Mouse (Mus musculus): ENCODE measurements around the gene Golph3. TPM values are rescaled to one million over a fixed set of nuclear protein-coding genes. Genes with fewer than 3 reads are reported as not detected.

Golph3 gene
- polyA plus RNA-seq, 1 experiment from 2014 or later, result 68.7 TPM

DNA sequence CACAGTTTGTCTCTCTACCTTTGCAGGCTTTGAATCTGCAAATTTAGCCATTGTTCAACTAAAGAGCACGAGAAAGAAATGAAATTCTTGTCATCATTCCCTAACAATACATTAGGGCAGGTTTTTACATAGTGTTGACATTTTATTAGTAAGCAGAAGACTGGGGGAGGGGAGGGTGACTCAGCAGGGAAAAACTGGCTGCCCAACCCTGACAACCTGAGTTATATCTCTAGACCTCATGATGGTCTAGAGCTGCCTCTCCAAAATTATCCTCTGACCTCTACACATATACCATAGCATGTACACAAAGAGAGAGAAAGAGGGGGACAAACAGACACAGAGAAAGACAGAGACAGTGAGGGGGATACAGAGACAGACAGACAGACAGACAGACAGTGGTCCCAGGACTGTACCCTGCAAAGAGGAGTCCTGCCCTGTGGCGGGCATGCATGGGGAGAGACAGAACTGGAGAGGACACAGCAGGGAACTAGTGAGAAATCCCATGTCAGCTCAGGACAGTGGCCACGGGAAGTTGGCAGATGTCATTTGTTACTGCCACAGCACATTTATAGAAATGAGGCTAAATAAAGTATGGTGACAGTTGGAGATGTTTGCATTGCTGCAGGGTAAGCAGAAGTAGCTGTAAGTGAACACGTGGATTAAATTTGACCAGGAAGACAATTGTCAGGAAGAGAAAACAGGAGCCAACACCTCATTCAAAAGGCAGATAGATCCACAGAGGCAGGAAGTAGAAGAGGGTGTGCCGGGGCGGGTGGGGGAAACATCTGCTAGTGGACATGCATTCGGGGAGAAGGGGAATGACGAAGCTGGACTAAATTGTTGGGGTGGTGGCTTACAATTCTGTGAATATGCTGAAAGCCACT lies 14.8 kb upstream of the Golph3 start:
- Histone ChIP-seq H3K27me3 (ENCODE audit: poor library complexity, severe bottlenecking) (no peaks in the 10 kb centered on the region), H3K9me3 (no peaks in the 10 kb centered on the region), H3K4me1 (no peaks in the 10 kb centered on the region), H3K36me3 (replicated peaks) (no peaks in the 10 kb centered on the region), H3K4me3 (no peak overlapping the region), H3K27ac (0 out of 2 replicates have a peak overlapping the region, but pooled peaks have one; percentile 4)
- WGBS, result 78% methylated on average over 8 of the region's 8 CpGs
- no peak for DNase-seq (ENCODE audit: extremely low spot score, low spot score)

GRCm38 (mm10) chr15:12307114-12307513 lies 14.1 kb upstream of the Golph3 start:
- Histone ChIP-seq H3K4me1 (no peaks in the 10 kb centered on the region), H3K27ac (no peak overlapping the region), H3K4me3 (no peak overlapping the region), H3K27me3 (ENCODE audit: poor library complexity, severe bottlenecking) (no peaks in the 10 kb centered on the region), H3K36me3 (replicated peaks) (no peaks in the 10 kb centered on the region), H3K9me3 (no peaks in the 10 kb centered on the region)
- 82% methylated on average over 4 of the region's 4 CpGs for WGBS
- no peak for DNase-seq (ENCODE audit: extremely low spot score, low spot score)

DNA sequence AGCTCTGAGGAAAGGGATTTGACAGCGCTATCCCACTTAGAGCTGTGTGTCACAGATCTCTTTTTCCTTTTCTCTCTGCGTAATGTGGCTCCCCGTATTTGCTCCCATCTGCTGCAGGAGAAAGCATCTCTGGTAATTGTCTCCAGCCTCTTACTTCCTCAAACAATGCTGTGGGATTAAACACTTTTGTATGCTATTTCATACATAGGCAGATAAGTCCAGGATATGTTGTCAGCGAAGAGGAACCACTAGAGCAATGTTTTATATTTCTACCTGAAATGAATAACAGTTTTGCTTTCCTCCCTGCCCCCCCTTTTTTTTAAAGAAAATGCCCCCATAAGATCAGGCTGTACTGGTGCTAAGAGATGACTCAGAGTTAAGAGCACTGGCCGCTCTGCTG lies 12.7 kb upstream of the Golph3 start:
- H3K4me1 ChIP-seq, result peaks cover 4% of the 10 kb centered on the region; the same call in 1 of the 2 replicates
- H3K27me3 ChIP-seq (ENCODE audit: poor library complexity, severe bottlenecking), result no peaks in the 10 kb centered on the region
- WGBS, result 87% methylated on average over 5 of the region's 5 CpGs
- H3K27ac ChIP-seq, result no peak overlapping the region
- H3K36me3 ChIP-seq (replicated peaks), result no peaks in the 10 kb centered on the region
- DNase-seq (ENCODE audit: extremely low spot score, low spot score), result no peak
- no peak overlapping the region for H3K4me3 ChIP-seq
- H3K9me3 ChIP-seq, result no peaks in the 10 kb centered on the region

DNA sequence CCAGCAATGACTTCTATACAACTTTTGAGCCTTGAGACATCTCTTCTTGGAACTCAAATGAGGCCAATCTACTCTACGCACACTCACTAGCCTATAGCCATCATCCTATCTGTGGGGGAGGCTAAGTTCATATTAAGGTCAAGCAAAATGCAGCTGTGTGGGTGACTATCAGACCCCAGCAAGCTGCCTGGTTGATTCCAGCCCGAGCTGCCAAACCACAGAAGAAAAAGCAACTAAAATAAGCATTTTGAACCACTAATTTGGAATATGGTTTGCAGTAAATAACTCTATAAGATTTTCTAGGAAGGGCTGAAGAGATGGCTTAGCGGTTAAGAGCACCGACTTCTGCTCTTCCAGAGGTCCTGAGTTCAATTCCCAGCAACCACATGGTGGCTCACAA lies 10.6 kb upstream of the Golph3 start:
- no peak overlapping the region for H3K27ac ChIP-seq
- peaks cover 4% of the 10 kb centered on the region; the same call in 1 of the 2 replicates for H3K4me1 ChIP-seq
- DNase-seq (ENCODE audit: extremely low spot score, low spot score), result no peak
- no peaks in the 10 kb centered on the region for H3K27me3 ChIP-seq (ENCODE audit: poor library complexity, severe bottlenecking)
- H3K9me3 ChIP-seq, result no peaks in the 10 kb centered on the region
- no peak overlapping the region for H3K4me3 ChIP-seq
- WGBS, result 92% methylated on average over 4 of the region's 4 CpGs
- H3K36me3 ChIP-seq (replicated peaks), result no peaks in the 10 kb centered on the region

DNA sequence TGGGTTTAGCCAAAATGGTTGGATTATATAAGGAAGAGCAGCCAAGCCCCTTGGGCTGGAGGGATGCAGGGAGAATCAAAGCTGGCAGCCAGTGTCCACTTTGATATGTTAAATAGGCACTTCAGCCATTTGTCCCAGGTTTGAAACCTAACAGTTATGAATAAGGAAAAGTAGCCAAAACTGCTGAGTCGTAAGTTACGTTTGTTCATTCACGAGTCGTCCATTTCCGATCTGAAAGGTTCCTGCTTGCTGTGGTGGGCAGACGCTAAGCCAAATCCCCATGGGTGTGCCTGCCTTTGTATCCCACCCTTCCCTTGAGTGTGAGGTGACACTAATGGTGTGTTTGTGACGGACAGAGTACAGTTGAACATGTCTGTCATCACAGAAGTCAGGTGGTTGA lies 9.8 kb upstream of the Golph3 start:
- Histone ChIP-seq H3K27me3 (ENCODE audit: poor library complexity, severe bottlenecking) (no peaks in the 10 kb centered on the region), H3K27ac (no peak overlapping the region), H3K4me1 (peaks cover 4% of the 10 kb centered on the region; the same call in 1 of the 2 replicates), H3K9me3 (no peaks in the 10 kb centered on the region), H3K4me3 (no peak overlapping the region), H3K36me3 (replicated peaks) (no peaks in the 10 kb centered on the region)
- WGBS, result 92% methylated on average over 7 of the region's 7 CpGs
- DNase-seq (ENCODE audit: extremely low spot score, low spot score), result no peak

DNA sequence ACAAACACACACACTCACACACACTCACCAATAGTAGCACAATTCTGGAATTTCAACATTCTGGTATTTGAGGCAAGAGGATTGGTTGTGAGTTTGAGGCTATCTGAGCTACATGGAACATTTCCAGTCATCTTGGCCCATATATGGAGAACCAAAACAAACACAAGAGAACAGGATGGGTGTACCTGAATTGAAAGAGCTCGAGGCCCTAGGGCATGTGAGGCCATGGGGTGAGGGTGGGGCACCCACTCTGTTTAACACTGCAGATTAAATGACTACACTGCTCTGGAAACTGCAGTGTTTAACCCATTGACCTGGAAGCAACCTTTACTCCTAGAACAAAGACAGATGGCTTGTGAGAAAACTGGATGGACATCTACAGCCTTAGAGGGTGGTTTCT lies 8.0 kb upstream of the Golph3 start:
- Histone ChIP-seq H3K4me3 (no peak overlapping the region), H3K9me3 (no peaks in the 10 kb centered on the region), H3K4me1 (peaks cover 4% of the 10 kb centered on the region; the same call in 1 of the 2 replicates), H3K27ac (no peak overlapping the region), H3K36me3 (replicated peaks) (no peaks in the 10 kb centered on the region), H3K27me3 (ENCODE audit: poor library complexity, severe bottlenecking) (no peaks in the 10 kb centered on the region)
- 35% methylated on average over 1 of the region's 1 CpGs for WGBS
- no peak for DNase-seq (ENCODE audit: extremely low spot score, low spot score)

DNA sequence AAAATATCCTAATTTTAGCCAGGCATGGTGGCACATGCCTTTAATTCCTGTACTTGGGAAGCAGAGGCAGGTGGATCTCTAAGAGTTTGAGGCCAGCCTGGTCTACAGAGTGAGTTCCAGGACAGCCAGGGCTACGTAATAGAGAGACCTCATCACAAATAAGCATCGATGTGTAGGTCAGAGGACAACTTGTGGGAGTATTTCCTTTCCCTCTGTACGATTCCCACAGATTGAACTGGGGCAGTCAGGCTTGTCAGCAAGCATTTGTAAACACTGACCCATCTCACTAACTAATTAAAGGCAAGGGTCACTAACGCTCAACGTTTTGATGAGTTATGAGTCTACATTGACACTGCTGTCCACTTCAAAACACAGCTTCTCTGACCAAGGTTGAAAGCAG lies 6.7 kb upstream of the Golph3 start:
- Histone ChIP-seq H3K36me3 (replicated peaks) (no peaks in the 10 kb centered on the region), H3K27me3 (ENCODE audit: poor library complexity, severe bottlenecking) (peaks cover 13% of the 10 kb centered on the region), H3K9me3 (no peaks in the 10 kb centered on the region), H3K4me3 (no peak overlapping the region), H3K4me1 (peaks cover 4% of the 10 kb centered on the region; the same call in 1 of the 2 replicates), H3K27ac (no peak overlapping the region)
- no peak for DNase-seq (ENCODE audit: extremely low spot score, low spot score)
- 92% methylated on average over 5 of the region's 5 CpGs for WGBS

- Histone ChIP-seq H3K36me3 (replicated peaks) (no peaks in the 10 kb centered on the region), H3K27ac (no peak overlapping the region), H3K27me3 (ENCODE audit: poor library complexity, severe bottlenecking) (peaks cover 20% of the 10 kb centered on the region), H3K9me3 (no peaks in the 10 kb centered on the region), H3K4me3 (no peak overlapping the region), H3K4me1 (peaks cover 14% of the 10 kb centered on the region)
- 82% methylated on average over 2 of the region's 2 CpGs for WGBS
- DNase-seq (ENCODE audit: extremely low spot score, low spot score), result no peak
These were observed 5.3 kb upstream of the Golph3 start for GRCm38 (mm10) chr15:12315996-12316395.

DNA sequence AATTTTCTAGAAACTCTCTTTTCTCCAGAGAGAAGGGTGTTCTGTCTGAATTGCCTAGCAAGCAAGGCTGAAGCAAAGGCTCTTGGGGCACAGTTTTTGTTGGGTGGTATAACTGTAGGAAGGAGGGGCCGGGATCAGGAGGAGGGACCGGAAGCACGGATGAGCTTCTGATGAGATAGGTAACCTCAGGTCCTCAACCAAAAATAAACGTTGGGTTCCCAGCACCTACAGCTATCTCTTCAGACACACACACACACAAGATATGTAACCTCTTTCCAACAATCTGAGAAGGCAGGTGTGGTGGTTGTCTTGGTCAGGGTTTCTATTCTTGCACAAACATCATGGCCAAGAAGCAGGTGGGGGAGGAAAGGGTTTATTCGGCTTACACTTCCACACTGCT lies 4.0 kb upstream of the Golph3 start:
- Histone ChIP-seq H3K27ac (no peak overlapping the region), H3K4me3 (no peak overlapping the region), H3K36me3 (replicated peaks) (no peaks in the 10 kb centered on the region), H3K9me3 (no peaks in the 10 kb centered on the region), H3K4me1 (peaks cover 14% of the 10 kb centered on the region), H3K27me3 (ENCODE audit: poor library complexity, severe bottlenecking) (peaks cover 20% of the 10 kb centered on the region)
- WGBS, result 81% methylated on average over 5 of the region's 5 CpGs
- DNase-seq (ENCODE audit: extremely low spot score, low spot score), result no peak

DNA sequence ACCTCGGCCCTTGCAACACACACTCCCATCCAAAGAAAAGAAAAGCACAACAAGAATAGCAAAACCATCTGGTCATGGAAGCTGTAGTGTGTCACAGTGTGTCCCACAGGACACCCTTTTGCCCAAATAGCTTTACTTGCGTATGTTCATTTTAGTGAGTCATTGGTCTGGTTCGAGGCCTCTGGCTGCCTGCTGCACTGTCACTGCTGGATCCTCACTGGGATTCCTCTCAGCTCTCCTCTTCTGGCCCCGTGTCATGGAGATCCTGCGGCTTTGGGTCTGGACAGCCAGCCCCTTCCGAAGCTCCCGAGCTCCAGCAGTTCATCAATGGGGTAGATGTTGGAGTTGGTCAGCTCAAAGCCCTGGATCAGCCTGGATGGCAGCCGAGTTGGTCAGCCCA lies 2.8 kb upstream of the Golph3 start:
- Histone ChIP-seq H3K4me1 (peaks cover 21% of the 10 kb centered on the region), H3K9me3 (no peaks in the 10 kb centered on the region), H3K36me3 (replicated peaks) (no peaks in the 10 kb centered on the region), H3K27ac (no peak overlapping the region), H3K4me3 (no peak overlapping the region), H3K27me3 (ENCODE audit: poor library complexity, severe bottlenecking) (peaks cover 20% of the 10 kb centered on the region)
- no peak for DNase-seq (ENCODE audit: extremely low spot score, low spot score)
- 87% methylated on average over 8 of the region's 8 CpGs for whole genome bisulfite sequencing

GRCm38 (mm10) chr15:12319889-12320288 lies 1.4 kb upstream of the Golph3 start:
- WGBS, result 43% methylated on average over 5 of the region's 5 CpGs
- no peaks in the 10 kb centered on the region for H3K9me3 ChIP-seq
- H3K36me3 ChIP-seq (replicated peaks), result peaks cover 8% of the 10 kb centered on the region; the same call in 1 of the 2 replicates
- peaks cover 35% of the 10 kb centered on the region for H3K4me1 ChIP-seq
- H3K27me3 ChIP-seq (ENCODE audit: poor library complexity, severe bottlenecking), result peaks cover 20% of the 10 kb centered on the region
- H3K27ac ChIP-seq, result no peak overlapping the region
- no peak for DNase-seq (ENCODE audit: extremely low spot score, low spot score)
- H3K4me3 ChIP-seq, result no peak overlapping the region

- peak overlapping the region; percentile 98 for H3K27ac ChIP-seq
- H3K4me3 ChIP-seq, result peak overlapping the region; percentile 99
- WGBS, result 7% methylated on average over 22 of the region's 22 CpGs
- peaks cover 12% of the 10 kb centered on the region for H3K36me3 ChIP-seq (replicated peaks)
- no peak for DNase-seq (ENCODE audit: extremely low spot score, low spot score)
- H3K4me1 ChIP-seq, result peaks cover 36% of the 10 kb centered on the region
- H3K9me3 ChIP-seq, result no peaks in the 10 kb centered on the region
- H3K27me3 ChIP-seq (ENCODE audit: poor library complexity, severe bottlenecking), result peaks cover 20% of the 10 kb centered on the region
These were observed 684 bp upstream of the Golph3 start for GRCm38 (mm10) chr15:12320441-12321090.

Measured in forebrain, embryonic 10.5 days (tissue).